Mouse (Mus musculus) small intestine, adult 2 months (tissue): ENCODE data around the gene Tpsb2.

Experiments used
- CTCF ChIP-seq: fragments of 200-500 bp; IDR thresholded peaks from 2 replicates; pipeline ENCODE4 v1.5.1; 2012; ENCODE audit warnings: low read depth, mild to moderate bottlenecking, control low read depth, inconsistent platforms, low read length, moderate library complexity, mixed read lengths; ENCODE audit not compliant: insufficient replicate concordance, insufficient read length; ENCODE audit errors: extremely low read depth
- POLR2A ChIP-seq: fragments of 200-500 bp; IDR thresholded peaks from 2 replicates; pipeline ENCODE4 v1.6.1; 2012; ENCODE audit warnings: low read depth, mild to moderate bottlenecking, control low read depth, inconsistent platforms, low read length, moderate library complexity

DNA sequence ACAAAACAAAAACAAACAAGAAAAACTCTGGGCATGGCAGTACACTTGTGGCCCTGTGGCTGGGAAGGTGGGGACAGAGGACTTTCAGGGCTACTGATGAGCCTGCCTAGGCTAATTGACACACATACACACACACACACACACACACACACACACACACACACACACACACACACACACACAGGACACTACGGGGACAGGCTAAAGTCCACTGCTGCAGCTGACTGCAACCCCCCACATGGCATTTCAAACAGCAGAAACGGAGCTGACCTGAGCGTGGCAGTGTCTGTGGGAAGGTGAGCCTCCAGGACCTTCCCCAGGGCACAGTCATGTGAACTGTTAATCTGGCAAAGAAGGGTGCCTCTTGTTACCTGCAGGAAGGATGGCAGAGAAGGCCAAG is 24.6 kb upstream of the Tpsb2 start:
- no peak for TF ChIP-seq POLR2A
- TF ChIP-seq CTCF, result no peak
